Mouse (Mus musculus) cerebellum, adult 2 months (tissue): ENCODE measurements around the gene Lingo3. TPM values are rescaled to one million over a fixed set of nuclear protein-coding genes. Genes with fewer than 3 reads are reported as not detected.

Source experiments
- DNase-seq, 2 experiments: peaks; one replicate each; pipeline ENCODE4 v3.0.0; 2021
- H3K27ac ChIP-seq: fragments of 200-500 bp; 2 replicates; pipeline ENCODE4 v1.5.1; 2012; ENCODE audit warnings: low read length, control low read depth, inconsistent platforms; ENCODE audit not compliant: insufficient read depth
- H3K27me3 ChIP-seq: fragments of 200-500 bp; 2 replicates; pipeline ENCODE4 v1.6.1; 2012; ENCODE audit warnings: inconsistent platforms, mild to moderate bottlenecking, low read length, moderate library complexity; ENCODE audit not compliant: control insufficient read depth, insufficient read depth
- H3K4me1 ChIP-seq: fragments of 200-500 bp; 2 replicates; pipeline ENCODE4 v1.6.1; 2011; ENCODE audit warnings: low read length; ENCODE audit not compliant: control insufficient read depth, insufficient read depth
- H3K4me3 ChIP-seq: fragments of 200-500 bp; replicated peaks from 2 replicates; pipeline ENCODE3; 2011; ENCODE audit warnings: mild to moderate bottlenecking, low read depth, low read length, control low read depth; ENCODE audit not compliant: insufficient read depth
- CTCF ChIP-seq: fragments of 200-500 bp; IDR thresholded peaks from 2 replicates; pipeline ENCODE4 v1.5.1; 2011; ENCODE audit warnings: low read depth, mild to moderate bottlenecking, control low read depth, low read length, moderate library complexity, borderline replicate concordance; ENCODE audit not compliant: insufficient read depth
- POLR2A ChIP-seq: fragments of 200-500 bp; IDR thresholded peaks from 2 replicates; pipeline ENCODE4 v1.6.1; 2011; ENCODE audit warnings: low read length, control low read depth, borderline replicate concordance; ENCODE audit not compliant: insufficient read depth
- WGBS: fragments of 180-500 bp; shearing (Covaris S2); methylation state at CpG from one replicate; pipeline ENCODE4 v1.1.7; 2018; 5-methylcytosine and 5-hydroxymethylcytosine counted together
- polyA plus RNA-seq: library from polyadenylated mRNA; depleted of rRNA; stranded (reverse); fragments of >200 nt; gene quantifications from 2 replicates; pipeline ENCODE4 v1.2.3, GENCODE M21; 2012; rRNA removed

Gene Lingo3
- 54.4 and 69.1 TPM in 2 replicates for polyA plus RNA-seq

DNA sequence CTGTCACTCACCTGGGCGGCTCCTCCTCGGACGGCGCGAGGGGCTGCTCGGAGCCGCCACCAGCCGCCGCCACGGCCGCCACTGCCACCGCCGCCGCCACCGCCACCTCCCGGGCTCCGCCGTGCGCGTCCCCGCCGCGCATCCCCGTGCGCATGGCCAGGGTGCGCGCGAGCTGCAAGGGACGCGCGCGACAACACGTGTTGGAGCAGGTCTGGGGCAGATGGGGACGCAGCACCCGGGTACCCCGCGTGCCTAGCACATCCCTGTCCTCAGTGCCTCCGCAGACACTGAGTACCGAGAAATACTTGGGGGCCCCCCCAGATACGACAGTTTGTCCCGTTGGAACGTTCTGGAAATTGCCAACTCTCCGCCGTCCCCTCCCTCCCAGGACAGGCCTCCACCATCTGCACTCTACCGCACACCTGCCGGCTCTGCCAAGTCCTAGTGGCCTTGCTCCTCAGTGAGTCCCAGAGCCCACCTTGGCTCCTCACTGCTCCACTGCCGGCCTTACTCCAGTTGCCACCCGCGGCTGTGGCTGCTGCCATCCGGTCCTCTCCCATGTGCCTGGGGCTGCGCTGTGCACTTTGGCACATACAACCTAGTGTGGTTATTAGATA lies at the start of gene Lingo3:
TSS of gene Lingo3 (minus strand) at position 109 of the 617 bp plus-strand sequence.
- H3K27ac ChIP-seq: peak within 1 kb of the TSS; percentile 48
- no peaks in the 10 kb centered on the region for H3K27me3 ChIP-seq
- TF ChIP-seq CTCF (no peak), POLR2A (peak; percentile 63; the same call in 1 of the 2 replicates)
- 2% methylated on average over 39 of the region's 51 CpGs for WGBS
- peaks cover 40% of the 10 kb centered on the region for H3K4me1 ChIP-seq
- DNase-seq: peak; percentile 80 to 84
- peak within 1 kb of the TSS; percentile 75 for H3K4me3 ChIP-seq

DNA sequence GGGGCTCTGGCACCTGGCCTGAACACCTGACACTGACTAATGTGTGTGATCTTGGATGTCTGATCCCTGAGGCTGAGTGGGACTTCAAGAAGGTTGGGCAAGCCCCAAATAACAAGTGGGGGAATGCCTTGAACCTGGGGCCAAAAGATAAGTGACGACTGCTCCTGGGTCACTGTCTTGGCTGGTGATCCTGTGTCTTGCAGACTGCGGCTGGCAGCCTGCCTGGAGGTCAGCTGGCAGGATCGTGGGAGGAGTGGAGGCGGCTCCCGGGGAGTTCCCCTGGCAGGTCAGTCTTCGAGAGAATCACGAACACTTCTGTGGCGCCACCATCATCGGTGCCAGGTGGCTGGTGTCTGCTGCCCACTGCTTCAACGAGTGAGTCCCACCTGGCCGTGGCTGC lies 43.3 kb upstream of the Lingo3 start:
- Histone ChIP-seq H3K27me3 (no peaks in the 10 kb centered on the region), H3K4me3 (no peak overlapping the region), H3K27ac (no peak overlapping the region), H3K4me1 (peaks cover 6% of the 10 kb centered on the region)
- TF ChIP-seq CTCF: no peak
- no peak for TF ChIP-seq POLR2A
- DNase-seq: peak; percentile 84 to 88
- WGBS: 3% methylated on average over 11 of the region's 11 CpGs

- TF ChIP-seq POLR2A: no peak
- TF ChIP-seq CTCF: peak; percentile 77
- Histone ChIP-seq H3K4me1 (no peaks in the 10 kb centered on the region), H3K4me3 (no peak overlapping the region), H3K27me3 (no peaks in the 10 kb centered on the region), H3K27ac (no peak overlapping the region)
- DNase-seq: peak; percentile 67 to 74
- 24% methylated on average over 10 of the region's 10 CpGs for WGBS
Measured at GRCm38 (mm10) chr10:80881301-80881700, 37.5 kb upstream of the Lingo3 start.

DNA sequence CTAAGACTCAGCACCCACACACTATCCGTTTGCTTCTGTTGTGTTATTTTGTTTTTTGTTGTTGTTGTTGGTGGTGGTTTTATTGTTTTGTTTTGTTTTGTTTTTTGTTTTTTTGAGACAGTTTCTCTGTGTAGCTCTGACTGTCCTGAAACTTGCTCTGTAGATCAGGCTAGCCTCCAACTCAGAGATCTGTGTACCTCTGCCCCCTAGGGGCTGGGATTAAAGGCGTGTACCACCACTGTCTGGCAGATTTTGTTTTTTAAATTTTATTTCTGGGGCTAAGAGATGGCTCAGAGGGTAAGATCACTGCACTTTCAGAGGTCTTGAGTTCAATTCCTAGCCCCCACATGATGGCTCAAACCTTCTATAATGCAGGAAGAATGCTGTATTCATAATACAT lies 37.1 kb upstream of the Lingo3 start:
- H3K27ac ChIP-seq: no peak overlapping the region
- no peak for TF ChIP-seq CTCF
- no peak for TF ChIP-seq POLR2A
- H3K27me3 ChIP-seq: no peaks in the 10 kb centered on the region
- H3K4me3 ChIP-seq: no peak overlapping the region
- no peaks in the 10 kb centered on the region for H3K4me1 ChIP-seq
- no peak for DNase-seq
- 60% methylated on average over 2 of the region's 2 CpGs for WGBS

- WGBS: 13% methylated on average over 5 of the region's 5 CpGs
- no peak overlapping the region for H3K4me3 ChIP-seq
Measured at GRCm38 (mm10) chr10:80880131-80880641, 36.3 kb upstream of the Lingo3 start.

DNA sequence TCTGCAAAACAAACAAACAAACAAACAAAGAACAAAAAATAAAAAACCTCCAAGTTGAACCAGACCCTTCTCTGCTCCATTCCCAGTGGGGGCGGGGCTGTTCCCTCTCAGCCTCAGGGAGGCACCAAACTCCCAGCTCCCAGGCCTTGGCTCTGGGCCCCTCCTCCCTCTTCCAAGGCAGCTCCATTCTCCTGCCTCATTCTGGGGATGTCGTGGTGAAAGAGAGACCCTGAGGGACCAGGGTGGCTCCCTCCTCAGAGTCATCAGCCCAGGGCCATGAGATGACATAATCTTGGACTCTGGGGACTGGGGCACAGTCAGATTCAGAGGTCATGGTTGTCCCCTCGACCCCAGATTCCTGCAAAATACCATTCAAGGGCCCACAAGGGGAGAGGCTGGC lies 32.8 kb upstream of the Lingo3 start:
- no peaks in the 10 kb centered on the region for H3K27me3 ChIP-seq
- DNase-seq: no peak
- no peak overlapping the region for H3K27ac ChIP-seq
- no peaks in the 10 kb centered on the region for H3K4me1 ChIP-seq
- TF ChIP-seq POLR2A (no peak), CTCF (no peak)
- WGBS: 23% methylated on average over 3 of the region's 3 CpGs
- H3K4me3 ChIP-seq: no peak overlapping the region

More at GRCm38 (mm10) chr10:80880131-80880641, 36.3 kb upstream of the Lingo3 start:
- H3K27ac ChIP-seq: no peak overlapping the region
- H3K27me3 ChIP-seq: no peaks in the 10 kb centered on the region
- peak; percentile 94 for TF ChIP-seq CTCF
- TF ChIP-seq POLR2A: no peak
- H3K4me1 ChIP-seq: no peaks in the 10 kb centered on the region
- peak; percentile 59 to 73 for DNase-seq

GRCm38 (mm10) chr10:80876028-80876427 lies 32.2 kb upstream of the Lingo3 start:
- no peaks in the 10 kb centered on the region for H3K27me3 ChIP-seq
- H3K4me3 ChIP-seq: no peak overlapping the region
- WGBS: 20% methylated on average over 5 of the region's 5 CpGs
- DNase-seq: peak; percentile 69 to 79
- TF ChIP-seq CTCF (peak; percentile 88), POLR2A (no peak)
- no peaks in the 10 kb centered on the region for H3K4me1 ChIP-seq
- H3K27ac ChIP-seq: no peak overlapping the region

GRCm38 (mm10) chr10:80874035-80874434 lies 30.2 kb upstream of the Lingo3 start:
- TF ChIP-seq CTCF: no peak
- 80% methylated on average over 9 of the region's 9 CpGs for WGBS
- DNase-seq: no peak
- no peak overlapping the region for H3K27ac ChIP-seq
- H3K4me1 ChIP-seq: no peaks in the 10 kb centered on the region
- no peak overlapping the region for H3K4me3 ChIP-seq
- no peaks in the 10 kb centered on the region for H3K27me3 ChIP-seq
